Mouse (Mus musculus) ES-E14 (cell line): Measurements from ENCODE around the gene Epb41l4b. TPM values are rescaled to one million over a fixed set of nuclear protein-coding genes. Genes with fewer than 3 reads are reported as not detected.

Experiments
- DNase-seq: peaks from one replicate; pipeline ENCODE4 v3.0.0-alpha.2; 2013; ENCODE audit warnings: low read depth, low spot score
- H3K27ac ChIP-seq: 2 replicates; pipeline ENCODE4 v1.5.1; 2012; ENCODE audit warnings: low read depth, mild to moderate bottlenecking, low read length, moderate library complexity, mixed read lengths; ENCODE audit not compliant: poor library complexity, insufficient read depth, severe bottlenecking
- H3K36me3 ChIP-seq: 2 replicates; pipeline ENCODE4 v1.6.1; 2012; ENCODE audit warnings: mild to moderate bottlenecking, low read length, moderate library complexity, mixed read lengths; ENCODE audit not compliant: control insufficient read depth, poor library complexity, insufficient read depth, severe bottlenecking
- H3K4me1 ChIP-seq, 2 experiments: fragments of 150-350 bp in 1 of 2; sonication (generic) in 1 of 2; 2 replicates each; pipeline ENCODE4 v1.6.1; 2012; ENCODE audit warnings: low read length in 2 of 2, mild to moderate bottlenecking in 1 of 2, mixed read lengths in 1 of 2; ENCODE audit not compliant: control insufficient read depth in 2 of 2, insufficient read depth in 2 of 2, poor library complexity in 1 of 2
- H3K4me3 ChIP-seq, 2 experiments: fragments of 150-350 bp in 1 of 2; sonication (generic) in 1 of 2; 2 replicates each; pipeline ENCODE4 v1.5.1; 2012; ENCODE audit warnings: low read length in 2 of 2, low read depth in 1 of 2, mild to moderate bottlenecking in 1 of 2, mixed read lengths in 1 of 2; ENCODE audit not compliant: insufficient read depth in 1 of 2, poor library complexity in 1 of 2, severe bottlenecking in 1 of 2
- H3K9ac ChIP-seq: 2 replicates; pipeline ENCODE4 v1.6.1; 2012; ENCODE audit warnings: low read depth, mild to moderate bottlenecking, low read length, mixed read lengths; ENCODE audit not compliant: poor library complexity, insufficient read depth, severe bottlenecking
- H3K9me3 ChIP-seq: fragments of 150-350 bp; sonication (generic); 2 replicates; pipeline ENCODE4 v1.6.1; 2012; ENCODE audit warnings: low read depth, mild to moderate bottlenecking, low read length; ENCODE audit not compliant: control insufficient read depth, insufficient read depth
- CHD2 ChIP-seq: IDR thresholded peaks from 2 replicates; pipeline ENCODE4 v1.6.1; 2014; ENCODE audit warnings: mild to moderate bottlenecking, low read depth, low read length, inconsistent platforms
- HCFC1 ChIP-seq: IDR thresholded peaks from 2 replicates; pipeline ENCODE4 v1.6.1; 2012; ENCODE audit warnings: low read length, inconsistent platforms, borderline replicate concordance; ENCODE audit not compliant: insufficient read depth
- MAFK ChIP-seq: IDR thresholded peaks from 2 replicates; pipeline ENCODE4 v1.6.1; 2014; ENCODE audit warnings: mild to moderate bottlenecking, low read depth, low read length, inconsistent platforms; ENCODE audit not compliant: insufficient read depth
- ZC3H11A ChIP-seq: IDR thresholded peaks from 2 replicates; pipeline ENCODE4 v1.6.1; 2012; ENCODE audit warnings: low read depth, mild to moderate bottlenecking, inconsistent platforms, low read length, borderline replicate concordance
- ZNF384 ChIP-seq: IDR thresholded peaks from 2 replicates; pipeline ENCODE4 v1.6.1; 2012; ENCODE audit warnings: low read depth, low read length, inconsistent platforms
- in situ Hi-C, 2 experiments: fragments of 600-800 bp; cut with MboI; formaldehyde crosslinking; loops; one replicate each; pipeline ENCODE4 v1.15.1; 2025; ENCODE audit warnings: low sequenced_read_pairs in 2 of 2, inconsistent platforms in 1 of 2; ENCODE audit not compliant: unreplicated experiment in 2 of 2
- total RNA-seq: library from RNA; depleted of rRNA; stranded (reverse); fragments of 300-350 nt; gene quantifications from 2 replicates; pipeline ENCODE4 v1.2.3, GENCODE M21; 2012

The Epb41l4b gene
- total RNA-seq, 1 experiment = 4.7 TPM

GRCm38 (mm10) chr4:57172861-57173260 is 29.6 kb upstream of the Epb41l4b start:
- no peak for DNase-seq
- in situ Hi-C loops = no loop called here
- H3K36me3 ChIP-seq = no peaks in the 10 kb centered on the region
- peaks cover 0 to 2% of the 10 kb centered on the region in 2 experiments; a peak in 1 of 4 replicates for H3K4me1 ChIP-seq
- H3K27ac ChIP-seq = no peak overlapping the region
- H3K9ac ChIP-seq = no peak overlapping the region
- H3K4me3 ChIP-seq = no peak overlapping the region
- TF ChIP-seq MAFK (no peak), HCFC1 (no peak), CHD2 (no peak), ZNF384 (no peak), ZC3H11A (no peak)
- H3K9me3 ChIP-seq = no peaks in the 10 kb centered on the region

GRCm38 (mm10) chr4:57171817-57172216 is 28.6 kb upstream of the Epb41l4b start:
- TF ChIP-seq CHD2 = no peak
- TF ChIP-seq MAFK = no peak
- TF ChIP-seq ZC3H11A = no peak
- no peak for TF ChIP-seq HCFC1
- TF ChIP-seq ZNF384 = no peak
- Histone ChIP-seq H3K4me1 (no peaks in the 10 kb centered on the region), H3K27ac (no peak overlapping the region), H3K36me3 (no peaks in the 10 kb centered on the region), H3K4me3 (no peak overlapping the region), H3K9me3 (no peaks in the 10 kb centered on the region), H3K9ac (no peak overlapping the region)
- in situ Hi-C loops = no loop called here
- no peak for DNase-seq

- TF ChIP-seq CHD2 (no peak), HCFC1 (no peak), MAFK (no peak), ZNF384 (no peak), ZC3H11A (no peak)
- H3K27ac ChIP-seq = no peak overlapping the region
- H3K9ac ChIP-seq = no peak overlapping the region
- no peaks in the 10 kb centered on the region for H3K9me3 ChIP-seq
- peaks cover under 1 to 3% of the 10 kb centered on the region in 2 experiments; a peak in 3 of 4 replicates for H3K4me1 ChIP-seq
- no peak for DNase-seq
- in situ Hi-C loops = no loop called here
- H3K4me3 ChIP-seq = no peak overlapping the region
- no peaks in the 10 kb centered on the region for H3K36me3 ChIP-seq
These were observed 25.4 kb upstream of the Epb41l4b start for GRCm38 (mm10) chr4:57168680-57169079.

GRCm38 (mm10) chr4:57168277-57168676 is 25.0 kb upstream of the Epb41l4b start:
- Histone ChIP-seq H3K9me3 (no peaks in the 10 kb centered on the region), H3K4me3 (no peak overlapping the region), H3K27ac (no peak overlapping the region), H3K9ac (no peak overlapping the region), H3K4me1 (peaks cover 3 to 5% of the 10 kb centered on the region in 2 experiments; a peak in 3 of 4 replicates), H3K36me3 (no peaks in the 10 kb centered on the region)
- no peak for DNase-seq
- in situ Hi-C loops = no loop called here
- TF ChIP-seq MAFK (no peak), HCFC1 (no peak), CHD2 (no peak), ZC3H11A (no peak), ZNF384 (no peak)
